Mouse (Mus musculus) left cerebral cortex, postnatal 36 days (tissue): ENCODE results near the gene Cebpe. TPM values are rescaled to one million over a fixed set of nuclear protein-coding genes. Genes with fewer than 3 reads are reported as not detected.

ENCODE experiments used
- DNase-seq, 2 experiments: peaks; one replicate each; pipeline ENCODE4 v3.0.0; 2021 to 2022; ENCODE audit warnings: low spot score in 2 of 2, mixed read lengths in 1 of 2
- intact Hi-C: fragments of 180-260 bp; cut with DNase I; formaldehyde crosslinking; loops from one replicate; pipeline ENCODE4 v1.15.1; 2025
- total RNA-seq, 2 experiments: library from RNA; stranded (reverse); gene quantifications; 2 replicates each; pipeline ENCODE4 v1.2.3; 2021

The Cebpe gene
- total RNA-seq, 2 experiments from 2014 or later, result not detected

DNA sequence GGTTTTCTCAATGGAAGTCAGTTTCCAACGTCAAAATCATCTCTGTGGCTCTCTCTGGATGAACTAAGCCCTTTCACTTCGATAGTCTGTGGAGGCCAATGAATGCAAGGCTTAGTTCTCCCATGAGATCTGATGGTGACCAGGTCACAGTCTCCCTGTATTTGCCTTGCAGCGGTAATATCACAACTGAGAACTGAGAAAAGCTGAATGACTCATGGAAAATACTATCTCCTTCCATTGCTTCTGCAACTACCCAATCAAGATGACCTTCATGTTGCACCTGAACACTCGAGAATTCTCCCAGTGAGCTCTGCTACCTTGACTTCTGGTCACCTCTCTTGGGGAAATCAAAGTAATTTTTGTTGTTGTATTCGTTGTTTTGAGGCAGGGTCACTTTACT, 15.6 kb upstream of the Cebpe start:
- no peak for DNase-seq
- intact Hi-C loops, result no loop called here

DNA sequence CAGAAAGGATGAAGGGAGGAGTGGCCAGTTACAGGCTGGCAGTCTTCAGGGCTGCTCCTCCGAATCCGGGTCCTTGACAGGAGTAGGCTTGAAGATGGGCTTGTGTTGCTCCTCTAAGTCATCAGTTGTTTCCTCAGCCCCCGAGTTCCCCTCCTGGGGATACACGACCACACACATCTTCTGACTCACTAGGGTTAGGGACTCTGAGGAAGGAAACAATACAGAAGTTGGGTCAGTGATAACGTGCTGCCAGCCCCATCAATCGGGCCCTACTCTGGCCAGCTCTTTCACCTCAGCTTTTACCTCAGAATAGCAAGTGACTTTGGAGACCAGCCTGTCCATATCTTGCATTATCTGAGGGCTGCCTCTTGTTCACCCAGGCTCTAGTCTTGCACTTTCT, 12.1 kb upstream of the Cebpe start:
- DNase-seq, result no peak
- intact Hi-C loops, result no loop called here

DNA sequence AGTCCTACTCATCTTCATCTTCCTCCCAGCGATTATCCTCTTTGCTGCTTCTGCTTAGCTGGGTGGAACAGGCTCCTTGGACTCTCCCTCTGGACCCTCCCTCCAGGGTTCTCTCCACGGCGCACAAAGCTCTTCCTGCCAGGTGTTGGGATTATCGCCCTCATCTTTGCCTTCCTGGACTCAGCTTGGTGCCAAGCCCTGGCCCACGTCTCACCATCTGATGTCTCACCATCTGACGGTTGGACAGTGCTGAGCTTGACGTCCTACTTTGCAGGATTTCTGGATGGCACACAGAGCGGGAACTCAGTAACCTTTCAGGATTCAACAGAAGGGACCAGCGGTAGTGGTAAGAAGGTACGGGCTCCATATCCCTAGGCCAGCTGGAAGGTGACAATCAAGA, 9.7 kb upstream of the Cebpe start:
- intact Hi-C loops, result no loop called here
- DNase-seq, result no peak

DNA sequence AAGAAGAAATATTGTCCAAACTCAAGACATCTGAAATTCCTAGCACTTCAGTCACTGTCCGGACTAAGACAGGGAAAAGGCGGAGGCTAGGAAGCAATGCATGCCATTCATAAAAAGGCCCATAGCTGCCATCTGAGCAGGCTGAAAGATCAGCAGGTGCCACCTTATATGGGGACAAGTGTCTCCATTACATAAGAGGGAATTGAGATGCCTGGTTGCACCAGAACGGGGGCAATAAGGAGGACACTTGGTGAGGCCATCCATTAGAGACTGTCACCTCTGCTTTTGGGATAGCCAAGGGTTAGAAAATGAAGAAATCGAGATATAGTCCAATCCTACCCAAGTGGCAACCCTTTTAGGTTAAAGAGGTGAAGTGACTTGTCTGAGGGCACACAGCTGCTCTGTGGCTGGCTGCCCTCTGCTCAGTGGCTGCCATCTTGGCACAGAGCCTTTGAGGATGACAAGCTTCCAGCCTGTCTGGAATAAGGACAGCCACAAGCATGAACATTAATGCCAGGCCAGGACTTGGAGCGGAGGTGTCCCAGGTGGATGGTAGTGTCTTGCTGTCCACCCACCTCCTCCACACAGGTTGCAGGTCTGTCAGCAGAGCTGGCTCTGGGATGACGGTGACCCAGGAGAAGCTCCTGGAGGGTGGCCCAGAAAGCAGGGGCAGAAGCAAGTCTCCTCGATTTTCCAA, 8.8 kb upstream of the Cebpe start:
- intact Hi-C loops, result no loop called here
- no peak for DNase-seq

DNA sequence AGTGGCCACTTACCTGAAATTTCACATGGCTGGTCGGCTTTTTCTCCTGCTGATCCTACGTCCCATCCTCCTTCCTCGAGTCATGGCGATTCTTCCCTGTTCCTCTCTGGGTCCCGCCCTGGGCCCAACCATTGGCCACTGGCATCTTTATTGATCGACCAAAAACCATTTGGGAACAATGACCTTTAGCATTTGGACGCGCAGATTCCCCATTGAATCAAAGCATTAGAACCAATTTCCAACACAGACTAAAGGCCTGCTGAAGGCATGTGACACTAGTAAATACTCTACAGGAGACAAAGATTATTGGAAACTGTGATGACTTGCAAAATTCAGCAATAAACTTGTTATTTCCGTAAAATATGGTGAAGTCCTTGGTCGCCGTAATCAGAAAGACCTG, 8.1 kb upstream of the Cebpe start:
- intact Hi-C loops, result no loop called here
- no peak for DNase-seq

DNA sequence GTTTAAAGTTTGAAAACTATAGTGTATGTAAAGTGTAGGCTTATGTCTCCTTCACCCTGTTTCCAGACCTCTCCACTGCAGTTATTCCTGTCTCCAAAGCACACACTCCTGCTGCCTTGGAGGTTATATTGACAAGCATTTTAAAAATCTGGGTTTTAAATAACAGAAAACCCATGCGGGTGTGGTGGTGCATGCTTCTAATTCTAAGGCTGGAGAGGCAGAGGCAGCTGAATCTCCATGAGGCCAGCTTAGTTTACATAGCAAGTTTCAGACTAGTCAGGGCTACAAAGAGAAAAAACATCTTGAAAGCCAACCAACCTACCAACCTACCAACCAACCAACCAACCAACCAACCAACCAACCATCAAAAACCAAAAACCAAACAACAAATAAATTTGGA, 3.4 kb upstream of the Cebpe start:
- intact Hi-C loops, result loop anchor here (2.0 to 10.0 kb wide), 2 partner anchors 65 to 299 kb away; partner anchors contain the start of genes Ngdn and Slc7a8
- DNase-seq, result no peak

DNA sequence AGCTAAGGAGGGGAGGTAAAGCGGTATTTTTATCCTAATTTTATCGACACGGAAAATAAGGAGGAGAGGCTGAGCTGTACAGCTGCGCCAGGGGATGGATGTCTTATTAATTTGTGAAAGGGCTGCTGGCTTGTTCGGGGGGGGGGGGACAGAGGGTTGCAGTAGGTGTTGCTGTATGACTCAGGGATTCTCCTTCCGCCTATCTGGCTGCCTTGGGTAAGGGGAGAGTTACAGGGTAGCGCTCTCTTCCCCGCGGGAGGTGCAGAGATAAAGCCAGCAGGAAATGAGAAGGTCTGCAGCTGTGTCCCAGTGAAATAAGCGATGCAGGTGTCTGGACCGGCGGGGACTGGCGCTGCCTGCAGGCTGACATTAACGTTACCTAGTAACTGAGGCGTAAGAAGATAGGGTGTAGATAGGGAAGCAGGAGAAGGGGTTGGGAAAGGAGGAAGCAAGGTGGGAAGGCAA, 2.7 kb upstream of the Cebpe start:
- peak; percentile 36 for DNase-seq
- intact Hi-C loops, result loop anchor here (1.0 to 10.0 kb wide), 4 partner anchors 66 to 300 kb away; partner anchors contain the start of genes Ngdn and Slc7a8

DNA sequence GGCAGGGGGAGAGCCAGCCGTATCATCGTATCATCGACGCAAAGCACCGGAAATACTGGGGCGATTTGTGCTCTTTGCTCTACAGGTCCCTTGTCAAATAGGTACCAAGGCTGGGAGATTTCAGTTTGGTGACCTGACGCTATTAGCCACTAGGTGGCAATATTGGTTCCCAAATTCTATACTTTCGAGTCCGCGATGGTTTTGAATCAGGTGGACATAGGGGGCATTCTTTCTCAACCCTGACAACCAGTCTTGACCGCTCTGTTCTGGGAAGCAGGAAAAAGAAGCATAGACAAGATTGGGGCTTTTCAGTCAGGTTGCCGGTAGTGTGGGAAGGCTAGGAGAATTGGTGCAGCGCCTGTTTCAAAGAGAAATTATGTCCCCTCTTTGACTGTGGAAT, 2.1 kb upstream of the Cebpe start:
- intact Hi-C loops, result loop anchor here (1.0 to 10.0 kb wide), 4 partner anchors 67 to 301 kb away; partner anchors contain the start of genes Ngdn and Slc7a8
- DNase-seq, result peak; percentile 68 to 77

DNA sequence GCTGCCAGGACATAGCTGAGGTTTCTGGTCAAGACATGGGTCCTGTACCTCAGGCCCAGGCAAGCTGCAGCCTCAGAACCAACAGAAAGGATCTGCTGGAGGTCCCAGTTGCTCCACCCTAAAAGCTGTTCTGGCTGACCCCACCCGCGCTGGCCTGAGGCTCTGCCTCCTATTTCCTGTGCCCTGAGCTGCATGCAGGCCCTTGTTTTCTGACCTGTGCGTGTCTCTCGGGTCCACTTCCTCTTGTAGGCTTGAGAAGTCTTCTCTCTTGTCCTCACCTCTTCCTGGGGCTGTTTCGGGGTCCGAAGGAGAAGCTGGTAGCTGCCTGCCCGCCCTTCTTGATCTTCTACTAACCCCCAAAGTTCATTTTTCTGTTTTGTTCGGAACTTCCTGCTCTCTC, 887 bp upstream of the Cebpe start:
- no peak for DNase-seq
- intact Hi-C loops, result loop anchor here (10.0 kb wide), 1 partner anchor 302 kb away; the partner anchor contains the start of gene Ngdn

DNA sequence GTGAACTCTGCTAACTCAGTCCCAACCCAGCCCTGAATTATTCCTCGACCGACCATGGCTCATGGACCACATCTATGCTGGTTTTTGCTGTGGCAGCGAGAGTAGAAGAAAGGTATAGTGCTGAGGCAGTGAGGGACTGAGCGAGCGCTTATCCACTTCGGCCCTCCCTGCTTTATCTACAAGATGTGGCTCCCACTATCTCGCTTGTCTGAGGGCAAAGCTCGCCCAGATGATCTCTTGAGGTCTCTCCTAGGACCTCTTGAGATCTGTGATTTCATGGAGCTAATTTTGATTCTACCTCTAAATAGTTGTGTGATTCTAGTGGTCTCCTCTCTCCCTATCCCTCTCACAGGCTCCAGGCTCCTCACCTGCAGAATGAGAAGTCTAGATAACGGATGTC, 2.9 kb downstream of the Cebpe start:
- DNase-seq, result no peak
- intact Hi-C loops, result no loop called here

DNA sequence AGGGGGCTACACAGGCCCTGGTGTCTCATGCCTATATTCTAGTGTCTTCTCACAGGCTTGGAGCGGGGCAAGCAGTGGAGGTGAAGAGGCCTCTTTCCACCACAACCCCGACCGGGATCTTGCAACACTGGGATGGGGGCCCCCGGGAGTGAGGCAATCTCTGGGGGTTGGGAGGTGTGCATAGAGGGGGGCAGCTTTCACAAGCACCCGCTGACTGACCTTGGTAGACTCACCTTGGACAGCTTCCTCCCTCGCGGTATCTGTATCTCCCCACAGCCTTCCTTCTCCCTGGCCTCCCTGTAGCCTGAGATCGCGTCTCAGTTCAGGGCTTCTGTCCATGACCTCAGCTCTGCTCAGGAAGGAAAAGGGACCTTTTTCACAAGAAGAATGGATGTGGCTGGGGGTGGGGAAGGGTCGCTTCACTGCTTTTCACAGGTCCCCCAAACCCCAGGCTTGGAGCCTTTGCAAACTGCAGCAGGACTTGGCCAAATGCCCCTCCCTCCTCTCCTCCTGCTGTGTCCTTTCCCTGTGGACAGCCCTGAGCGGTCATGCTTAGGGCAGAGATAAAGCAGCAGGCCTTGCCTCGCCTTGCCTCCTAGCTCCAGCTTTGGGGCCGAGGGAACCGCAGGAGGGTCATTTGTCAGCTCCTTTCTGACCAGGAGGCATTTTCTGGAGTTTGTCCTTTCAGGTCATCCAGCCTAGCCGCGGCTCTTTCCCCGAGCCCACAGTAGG, 5.2 kb downstream of the Cebpe start:
- intact Hi-C loops, result no loop called here
- DNase-seq, result no peak

DNA sequence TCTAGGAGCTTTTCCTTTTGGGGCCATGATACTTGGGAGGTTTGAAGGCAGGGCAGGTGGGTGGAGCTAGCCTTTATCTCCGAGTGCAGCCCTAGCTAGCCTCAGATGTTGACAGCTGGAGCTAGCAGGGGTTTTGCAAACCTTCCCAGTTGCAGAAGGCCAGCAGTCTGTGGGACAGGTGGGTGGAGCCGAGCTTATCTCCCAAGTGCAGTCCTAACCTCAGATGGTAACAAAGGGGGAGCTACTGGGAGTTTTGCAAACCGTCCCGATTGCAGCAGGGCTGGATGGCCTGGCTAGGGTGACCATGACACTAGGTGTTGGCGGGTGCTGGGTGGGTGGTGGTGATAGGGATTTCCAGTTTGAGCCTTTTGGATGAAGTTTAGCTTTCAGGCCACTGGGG, 6.1 kb downstream of the Cebpe start:
- no peak for DNase-seq
- intact Hi-C loops, result no loop called here

DNA sequence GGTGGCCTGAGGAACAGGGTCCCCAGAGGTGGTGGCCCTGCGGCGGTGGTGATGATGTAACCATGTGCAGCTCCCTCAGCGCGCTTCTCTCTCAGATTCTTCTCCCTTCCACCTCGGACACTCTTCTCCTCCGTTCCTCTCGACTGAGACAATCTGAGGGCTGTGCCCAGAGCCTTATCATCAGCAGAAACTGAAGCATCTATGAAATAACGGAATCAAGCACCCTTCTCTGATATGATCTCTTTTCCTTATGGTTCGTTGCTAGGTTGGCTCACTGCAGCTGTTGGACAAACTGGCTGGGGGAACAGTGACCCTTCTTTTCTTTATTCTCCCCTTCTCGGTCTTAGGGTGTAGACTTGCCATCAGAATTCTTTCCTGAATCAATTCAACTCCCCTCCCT, 8.8 kb downstream of the Cebpe start:
- no peak for DNase-seq
- intact Hi-C loops, result no loop called here

DNA sequence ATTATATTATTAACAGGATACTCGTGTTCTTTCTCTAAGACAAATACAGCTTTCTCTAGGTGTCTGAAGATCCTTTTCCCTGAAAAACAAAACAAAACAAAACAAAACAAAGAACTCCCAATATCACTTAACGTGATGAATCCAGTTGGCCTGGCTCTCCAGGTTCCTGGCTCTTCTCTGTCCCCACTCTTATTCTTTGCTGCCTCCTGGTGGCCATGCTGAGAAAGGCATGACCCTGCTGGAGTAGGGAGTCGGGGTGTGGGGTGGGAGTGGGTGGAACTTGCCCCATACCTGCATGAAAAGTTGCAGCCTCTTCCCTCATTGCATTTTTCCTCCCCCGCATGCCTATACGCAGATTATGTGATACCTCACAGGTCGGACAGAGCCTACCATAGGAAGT, 10.7 kb downstream of the Cebpe start:
- intact Hi-C loops, result loop anchor here (1.0 kb wide), 1 partner anchor 50 kb away; no protein-coding TSS in a partner anchor
- DNase-seq, result peak; percentile 53 to 64

DNA sequence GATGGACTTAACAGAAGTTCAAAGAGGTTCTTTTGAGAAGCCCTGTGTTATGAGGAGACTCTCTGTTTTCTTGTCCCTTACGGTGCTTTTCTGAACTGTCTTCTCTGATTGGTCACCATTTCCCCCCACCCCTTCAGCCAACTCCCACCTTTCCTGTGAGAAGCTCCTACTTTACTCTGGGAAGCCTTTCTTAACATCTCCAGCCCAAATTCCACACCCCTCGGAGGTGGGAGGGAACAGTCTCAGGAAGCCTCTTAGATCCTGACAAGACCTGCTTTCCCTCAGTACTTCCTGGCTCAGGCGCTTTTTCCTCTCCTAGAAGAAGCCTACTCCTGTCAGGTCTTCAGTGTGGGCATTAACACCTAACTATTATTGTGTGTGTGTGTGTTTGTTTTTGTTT, 12.4 kb downstream of the Cebpe start:
- intact Hi-C loops, result no loop called here
- no peak for DNase-seq

DNA sequence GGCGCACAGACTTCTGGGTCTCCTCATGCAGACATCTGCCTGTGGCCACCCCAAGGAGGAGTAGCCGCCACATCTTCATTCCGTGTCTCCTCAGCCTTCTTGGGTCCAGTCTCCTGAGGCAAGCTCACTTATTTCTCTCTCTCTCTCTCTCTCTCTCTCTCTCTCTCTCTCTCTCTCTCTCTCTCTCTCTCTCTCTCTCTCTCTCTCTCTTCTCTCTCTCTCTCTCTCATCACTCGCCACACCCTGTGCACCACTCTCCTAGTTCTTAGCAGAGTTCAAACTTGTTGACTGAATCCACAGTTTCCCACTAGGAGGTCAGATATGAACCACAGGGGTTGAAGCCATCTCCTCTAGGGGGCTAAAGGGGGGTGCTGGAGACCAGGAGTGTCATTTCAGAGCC, 13.2 kb downstream of the Cebpe start, which contains the start of gene Gm29776:
TSS of gene Gm29776 (minus strand) at position 101 of the 400 bp plus-strand sequence.
- DNase-seq, result no peak
- intact Hi-C loops, result no loop called here

DNA sequence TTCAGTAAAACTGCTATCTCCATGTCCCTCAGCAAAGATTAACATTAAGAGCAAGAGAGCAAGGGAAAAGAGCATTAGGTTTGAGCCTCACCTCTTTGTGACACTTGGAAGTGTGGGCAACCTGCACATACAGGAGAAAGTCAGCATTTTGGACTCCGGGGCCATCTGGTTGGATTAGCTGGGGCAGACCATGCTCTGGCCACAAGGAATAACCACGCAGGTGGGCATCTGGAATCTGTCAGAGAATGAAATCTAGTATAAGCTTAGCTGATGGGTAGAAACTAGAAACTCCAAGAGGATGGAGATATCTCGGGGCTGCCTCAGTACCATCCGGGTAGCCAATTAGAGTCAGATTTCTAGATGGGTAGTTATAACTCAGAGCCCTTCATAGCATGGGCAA, 15.2 kb downstream of the Cebpe start:
- no peak for DNase-seq
- intact Hi-C loops, result no loop called here

DNA sequence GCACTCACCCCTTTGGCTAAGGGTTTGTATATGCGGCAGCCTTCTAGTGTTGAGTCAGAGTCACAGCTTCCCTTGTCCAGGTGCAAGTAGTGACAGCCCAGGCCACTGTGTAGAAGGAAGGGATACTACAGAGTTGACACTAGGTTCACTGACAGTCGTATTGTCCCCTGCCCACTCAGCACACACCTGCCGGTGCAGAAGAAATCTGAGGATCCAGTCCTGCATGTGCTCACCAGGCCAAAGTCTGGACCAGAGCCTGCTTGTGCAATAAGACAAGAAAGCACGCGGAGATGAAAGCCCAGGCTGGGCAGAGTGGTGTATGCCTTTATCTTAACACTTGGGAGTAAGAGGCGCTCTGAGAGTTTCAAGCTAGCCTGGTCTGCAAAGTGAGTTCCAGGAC, 16.9 kb downstream of the Cebpe start:
- intact Hi-C loops, result no loop called here
- DNase-seq, result no peak

DNA sequence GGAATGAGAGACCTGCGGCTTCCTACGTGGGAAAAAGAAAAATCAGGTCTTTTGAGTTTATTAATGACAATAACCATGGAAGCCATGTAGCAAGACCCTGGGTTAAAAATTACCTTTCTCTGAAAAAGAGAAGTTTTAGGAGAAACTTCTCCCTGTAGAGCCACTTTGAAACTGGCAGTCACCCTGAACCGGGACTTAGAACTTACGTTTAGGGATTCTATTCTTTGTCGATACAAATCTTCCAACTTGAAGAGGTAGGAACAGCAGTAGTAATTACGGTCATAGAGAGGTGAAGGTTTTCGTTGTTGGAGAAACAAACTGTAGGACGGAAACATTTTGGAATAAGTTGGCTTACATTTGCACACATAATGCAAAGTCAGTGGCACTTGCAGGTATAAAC, 24.7 kb downstream of the Cebpe start:
- no peak for DNase-seq
- intact Hi-C loops, result loop anchor here (5.0 kb wide), 1 partner anchor 35 kb away; no protein-coding TSS in a partner anchor

DNA sequence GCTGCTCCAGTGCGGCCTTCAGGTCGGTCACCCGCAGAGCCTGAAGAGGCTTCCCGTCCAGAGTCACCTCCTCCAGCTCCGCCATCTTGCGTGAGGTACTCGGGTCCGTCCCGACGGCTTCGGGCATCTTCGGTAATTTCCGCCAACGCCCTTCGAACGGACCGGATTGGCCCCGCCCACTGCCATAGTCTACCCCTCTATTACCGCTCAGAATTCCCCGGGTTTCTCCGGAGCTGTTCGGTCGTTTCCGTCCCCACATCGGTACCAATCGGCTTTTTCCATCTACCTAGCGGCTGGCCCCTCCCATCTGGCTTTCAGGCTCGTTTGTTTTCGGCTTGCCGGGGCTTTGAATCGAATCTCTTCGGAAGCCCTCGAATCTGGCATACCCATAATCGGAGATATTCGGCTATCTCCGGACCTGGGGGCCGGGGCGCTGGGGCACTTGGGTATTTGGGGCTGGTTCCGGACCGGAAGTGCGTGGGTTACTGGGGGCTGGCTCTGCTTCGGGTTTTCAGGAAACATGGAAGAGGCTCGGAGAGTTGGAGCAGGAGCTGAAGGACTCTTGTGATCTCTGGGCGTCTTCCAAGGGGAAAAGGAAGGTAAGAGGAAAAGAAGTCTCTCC, 25.3 kb downstream of the Cebpe start, which contains the start of gene Acin1:
TSS of gene Acin1 (minus strand) at position 410 of the 622 bp plus-strand sequence.
- intact Hi-C loops, result loop anchor here (5.0 kb wide), 1 partner anchor 34 kb away; no protein-coding TSS in a partner anchor
- DNase-seq, result peak; percentile 100
